Mouse (Mus musculus) thymus, adult 2 months (tissue): ENCODE measurements around the gene Wasf3. TPM values are rescaled to one million over a fixed set of nuclear protein-coding genes. Genes with fewer than 3 reads are reported as not detected.

ENCODE experiments used
- DNase-seq: peaks from one replicate; pipeline ENCODE4 v3.0.0; 2021
- H3K27ac ChIP-seq: fragments of 200-500 bp; 2 replicates; pipeline ENCODE4 v1.5.1; 2012; ENCODE audit warnings: low read length, control low read depth; ENCODE audit not compliant: control insufficient read depth, insufficient read depth
- H3K27me3 ChIP-seq: fragments of 200-500 bp; 2 replicates; pipeline ENCODE4 v1.6.1; 2012; ENCODE audit warnings: mild to moderate bottlenecking, low read length, moderate library complexity, mixed read lengths; ENCODE audit not compliant: control insufficient read depth, insufficient read depth
- H3K36me3 ChIP-seq: fragments of 200-500 bp; 2 replicates; pipeline ENCODE4 v1.6.1; 2012; ENCODE audit warnings: mild to moderate bottlenecking, low read length, moderate library complexity; ENCODE audit not compliant: control insufficient read depth, insufficient read depth
- H3K4me1 ChIP-seq: fragments of 200-500 bp; replicated peaks from 2 replicates; pipeline ENCODE4 v1.6.1; 2012; ENCODE audit warnings: low read length; ENCODE audit not compliant: control insufficient read depth, insufficient read depth
- H3K4me3 ChIP-seq: fragments of 200-500 bp; 2 replicates; pipeline ENCODE4 v1.5.1; 2012; ENCODE audit warnings: mild to moderate bottlenecking, low read length, control low read depth, moderate library complexity; ENCODE audit not compliant: control insufficient read depth, insufficient read depth
- CTCF ChIP-seq: fragments of 200-500 bp; IDR thresholded peaks from 2 replicates; pipeline ENCODE4 v1.5.1; 2012; ENCODE audit warnings: mild to moderate bottlenecking, control low read depth, low read length, moderate library complexity, borderline replicate concordance; ENCODE audit not compliant: control insufficient read depth, poor library complexity, insufficient read depth; ENCODE audit errors: extremely low read depth
- POLR2A ChIP-seq: fragments of 200-500 bp; IDR thresholded peaks from 2 replicates; pipeline ENCODE4 v1.6.1; 2012; ENCODE audit warnings: mild to moderate bottlenecking, low read length, control low read depth, moderate library complexity; ENCODE audit not compliant: control insufficient read depth, poor library complexity, insufficient read depth; ENCODE audit errors: extremely low read depth
- WGBS: fragments of 180-500 bp; shearing (Covaris S2); methylation state at CpG from one replicate; pipeline ENCODE4 v1.1.7; 2018; 5-methylcytosine and 5-hydroxymethylcytosine counted together
- polyA plus RNA-seq: library from polyadenylated mRNA; depleted of rRNA; stranded (reverse); fragments of >200 nt; gene quantifications from 2 replicates; pipeline ENCODE4 v1.2.3, GENCODE M21; 2012; rRNA removed

Gene Wasf3
- polyA plus RNA-seq, result 0.73 and 0.97 TPM in 2 replicates

- no peak for TF ChIP-seq POLR2A
- no peak for TF ChIP-seq CTCF
- Histone ChIP-seq H3K4me3 (no peak within 1 kb of the TSS), H3K27ac (no peak within 1 kb of the TSS), H3K27me3 (no peaks in the 10 kb centered on the region; the same call in 1 of the 2 replicates), H3K4me1 (no peaks in the 10 kb centered on the region), H3K36me3 (no peaks in the 10 kb centered on the region)
- no peak for DNase-seq
- WGBS, result 7% methylated on average over 66 of the region's 66 CpGs
Observed at GRCm38 (mm10) chr5:146384935-146385591, at the start of gene Wasf3. TSS of gene Wasf3 (plus strand) at chr5:146384985.

GRCm38 (mm10) chr5:146338064-146338463 lies 46.7 kb upstream of the Wasf3 start:
- TF ChIP-seq CTCF (no peak), POLR2A (no peak)
- H3K27me3 ChIP-seq, result no peaks in the 10 kb centered on the region
- no peaks in the 10 kb centered on the region for H3K36me3 ChIP-seq
- 68% methylated on average over 9 of the region's 9 CpGs for WGBS
- no peak overlapping the region for H3K27ac ChIP-seq
- H3K4me3 ChIP-seq, result no peak overlapping the region
- H3K4me1 ChIP-seq, result no peaks in the 10 kb centered on the region
- no peak for DNase-seq

GRCm38 (mm10) chr5:146340037-146340436 lies 44.7 kb upstream of the Wasf3 start:
- TF ChIP-seq CTCF (no peak), POLR2A (no peak)
- WGBS, result 85% methylated on average over 4 of the region's 4 CpGs
- DNase-seq, result no peak
- Histone ChIP-seq H3K4me3 (no peak overlapping the region), H3K4me1 (no peaks in the 10 kb centered on the region), H3K27me3 (no peaks in the 10 kb centered on the region), H3K36me3 (no peaks in the 10 kb centered on the region), H3K27ac (no peak overlapping the region)

- Histone ChIP-seq H3K27me3 (no peaks in the 10 kb centered on the region), H3K4me3 (no peak overlapping the region), H3K36me3 (no peaks in the 10 kb centered on the region), H3K4me1 (no peaks in the 10 kb centered on the region), H3K27ac (no peak overlapping the region)
- WGBS, result 94% methylated on average over 12 of the region's 12 CpGs
- no peak for TF ChIP-seq CTCF
- no peak for TF ChIP-seq POLR2A
- DNase-seq, result no peak
Observed at GRCm38 (mm10) chr5:146344911-146345686, 39.7 kb upstream of the Wasf3 start.

- H3K36me3 ChIP-seq, result no peaks in the 10 kb centered on the region
- H3K27me3 ChIP-seq, result no peaks in the 10 kb centered on the region
- no peaks in the 10 kb centered on the region for H3K4me1 ChIP-seq
- TF ChIP-seq CTCF, result no peak
- no peak for TF ChIP-seq POLR2A
- 83% methylated on average over 6 of the region's 6 CpGs for WGBS
- no peak overlapping the region for H3K27ac ChIP-seq
- DNase-seq, result no peak
- H3K4me3 ChIP-seq, result no peak overlapping the region
Observed at GRCm38 (mm10) chr5:146347081-146347480, 37.7 kb upstream of the Wasf3 start.

GRCm38 (mm10) chr5:146349183-146349582 lies 35.6 kb upstream of the Wasf3 start:
- 70% methylated on average over 3 of the region's 3 CpGs for whole genome bisulfite sequencing
- Histone ChIP-seq H3K36me3 (no peaks in the 10 kb centered on the region), H3K4me1 (no peaks in the 10 kb centered on the region), H3K4me3 (no peak overlapping the region), H3K27me3 (no peaks in the 10 kb centered on the region), H3K27ac (no peak overlapping the region)
- TF ChIP-seq POLR2A (no peak), CTCF (no peak)
- no peak for DNase-seq

GRCm38 (mm10) chr5:146350784-146351183 lies 34.0 kb upstream of the Wasf3 start:
- TF ChIP-seq CTCF, result no peak
- no peak for TF ChIP-seq POLR2A
- WGBS, result 82% methylated on average over 11 of the region's 11 CpGs

More at GRCm38 (mm10) chr5:146350784-146351183, 34.0 kb upstream of the Wasf3 start:
- DNase-seq, result no peak
- no peaks in the 10 kb centered on the region for H3K36me3 ChIP-seq
- H3K27me3 ChIP-seq, result no peaks in the 10 kb centered on the region
- no peaks in the 10 kb centered on the region for H3K4me1 ChIP-seq
- H3K27ac ChIP-seq, result no peak overlapping the region
- H3K4me3 ChIP-seq, result no peak overlapping the region
